Mouse (Mus musculus): ENCODE data around the gene Prss50. TPM values are rescaled to one million over a fixed set of nuclear protein-coding genes. Genes with fewer than 3 reads are reported as not detected.
A peak's percentile ranks its signal among the peaks of the same experiment; 100 is the strongest.
"Not testable (repeated sequence)": the region's sequence is repeated elsewhere in the genome, so short reads cannot be mapped to it uniquely, and the experiment has no call there.

Prss50 gene
- polyA plus RNA-seq (2012; rRNA removed), result 7.4 and 7.9 TPM in 2 replicates
- 14.9 and 19.3 TPM in 2 replicates for polyA plus RNA-seq (2014; fragmentation: Nextera tagmentation; extraction: Ambion mirVana)

GRCm38 (mm10) chr9:110857781-110858472, at the start of gene Prss50:
Gene Prss50, plus strand, starts transcription at chr9:110857967.
- Histone ChIP-seq H3K4me3 (ENCODE audit: insufficient read depth in 1 of 2, low read depth in 2 of 2, low read length in 2 of 2) (peak within 1 kb of the TSS; percentile 51 to 58), H3K36me3 (replicated peaks; ENCODE audit: control insufficient read depth, insufficient read depth, low read depth) (no peaks in the 10 kb centered on the region), H3K27ac (peak within 1 kb of the TSS; percentile 77), H3K27me3 (ENCODE audit: control insufficient read depth, insufficient read depth, low read length) (no peaks in the 10 kb centered on the region), H3K9me3 (ENCODE audit: control insufficient read depth, low read length) (no peaks in the 10 kb centered on the region), H3K9ac (replicated peaks) (peak within 1 kb of the TSS; percentile 58), H3K4me2 (ENCODE audit: low read depth) (peak within 1 kb of the TSS; percentile 80), H3K4me1 (replicated peaks; ENCODE audit: control insufficient read depth in 2 of 2, insufficient read depth in 2 of 2, low read length in 1 of 2) (peaks cover 7 to 28% of the 10 kb centered on the region in 2 experiments)
- ATAC-seq (ENCODE audit: insufficient read depth), result peak; percentile 17; the same call in 1 of the 2 replicates
- WGBS (ENCODE audit: insufficient replicate concordance), result 9% methylated on average over 42 of the region's 50 CpGs
- TF ChIP-seq CTCF (IDR thresholded peaks at IDR 0.05; ENCODE audit: low read depth), result peak; percentile 87
- no peak for TF ChIP-seq EP300 (IDR thresholded peaks at IDR 0.05; ENCODE audit: low read depth)
- DNase-seq (ENCODE audit: low read depth in 3 of 3, low spot score in 3 of 3), result no peak

GRCm38 (mm10) chr9:110810051-110810450, 47.7 kb upstream of the Prss50 start:
- 65% methylated on average over 4 of the region's 4 CpGs for WGBS (ENCODE audit: insufficient replicate concordance)
- no peak overlapping the region for H3K4me3 ChIP-seq (ENCODE audit: insufficient read depth in 1 of 2, low read depth in 2 of 2, low read length in 2 of 2)
- H3K4me2 ChIP-seq (ENCODE audit: low read depth), result no peak overlapping the region
- no peak overlapping the region for H3K27ac ChIP-seq
- no peaks in the 10 kb centered on the region for H3K27me3 ChIP-seq (ENCODE audit: control insufficient read depth, insufficient read depth, low read length)
- no peaks in the 10 kb centered on the region for H3K36me3 ChIP-seq (replicated peaks; ENCODE audit: control insufficient read depth, insufficient read depth, low read depth)
- H3K4me1 ChIP-seq (replicated peaks; ENCODE audit: control insufficient read depth in 2 of 2, insufficient read depth in 2 of 2, low read length in 1 of 2), result no peaks in the 10 kb centered on the region
- TF ChIP-seq EP300 (IDR thresholded peaks at IDR 0.05; ENCODE audit: low read depth), result no peak
- no peak for TF ChIP-seq CTCF (IDR thresholded peaks at IDR 0.05; ENCODE audit: low read depth)
- ATAC-seq (ENCODE audit: insufficient read depth) (no peak), DNase-seq (ENCODE audit: low read depth in 3 of 3, low spot score in 3 of 3) (no peak)
- no peaks in the 10 kb centered on the region for H3K9me3 ChIP-seq (ENCODE audit: control insufficient read depth, low read length)
- no peak overlapping the region for H3K9ac ChIP-seq (replicated peaks)

GRCm38 (mm10) chr9:110813789-110814188, 44.0 kb upstream of the Prss50 start, which contains the start of gene Prss44:
Gene Prss44, plus strand, starts transcription at chr9:110813994.
- H3K36me3 ChIP-seq (replicated peaks; ENCODE audit: control insufficient read depth, insufficient read depth, low read depth), result no peaks in the 10 kb centered on the region
- H3K4me3 ChIP-seq (ENCODE audit: insufficient read depth in 1 of 2, low read depth in 2 of 2, low read length in 2 of 2), result no peak within 1 kb of the TSS
- ATAC-seq (ENCODE audit: insufficient read depth) (no peak), DNase-seq (ENCODE audit: low read depth in 3 of 3, low spot score in 3 of 3) (no peak)
- no peaks in the 10 kb centered on the region for H3K4me1 ChIP-seq (replicated peaks; ENCODE audit: control insufficient read depth in 2 of 2, insufficient read depth in 2 of 2, low read length in 1 of 2)
- no peaks in the 10 kb centered on the region for H3K9me3 ChIP-seq (ENCODE audit: control insufficient read depth, low read length)
- no peaks in the 10 kb centered on the region for H3K27me3 ChIP-seq (ENCODE audit: control insufficient read depth, insufficient read depth, low read length)
- 43% methylated on average over 18 of the region's 18 CpGs for WGBS (ENCODE audit: insufficient replicate concordance)
- no peak within 1 kb of the TSS for H3K4me2 ChIP-seq (ENCODE audit: low read depth)
- TF ChIP-seq EP300 (IDR thresholded peaks at IDR 0.05; ENCODE audit: low read depth) (no peak), CTCF (IDR thresholded peaks at IDR 0.05; ENCODE audit: low read depth) (no peak)
- H3K9ac ChIP-seq (replicated peaks), result no peak within 1 kb of the TSS
- H3K27ac ChIP-seq, result no peak within 1 kb of the TSS

GRCm38 (mm10) chr9:110820546-110820945, 37.2 kb upstream of the Prss50 start:
- not testable (repeated sequence) for DNase-seq (ENCODE audit: low read depth in 3 of 3, low spot score in 3 of 3); H3K4me3 ChIP-seq (ENCODE audit: insufficient read depth in 1 of 2, low read depth in 2 of 2, low read length in 2 of 2); H3K4me2 ChIP-seq (ENCODE audit: low read depth); H3K9ac ChIP-seq (replicated peaks); H3K9me3 ChIP-seq (ENCODE audit: control insufficient read depth, low read length); H3K27me3 ChIP-seq (ENCODE audit: control insufficient read depth, insufficient read depth, low read length); H3K4me1 ChIP-seq (replicated peaks; ENCODE audit: control insufficient read depth in 2 of 2, insufficient read depth in 2 of 2, low read length in 1 of 2); ATAC-seq (ENCODE audit: insufficient read depth); H3K36me3 ChIP-seq (replicated peaks; ENCODE audit: control insufficient read depth, insufficient read depth, low read depth); H3K27ac ChIP-seq

- WGBS (ENCODE audit: insufficient replicate concordance), result 56% methylated on average over 7 of the region's 7 CpGs
These were observed 36.3 kb upstream of the Prss50 start for GRCm38 (mm10) chr9:110821436-110821835.

More at GRCm38 (mm10) chr9:110821436-110821835, 36.3 kb upstream of the Prss50 start:
- Histone ChIP-seq H3K27me3 (ENCODE audit: control insufficient read depth, insufficient read depth, low read length) (no peaks in the 10 kb centered on the region), H3K36me3 (replicated peaks; ENCODE audit: control insufficient read depth, insufficient read depth, low read depth) (no peaks in the 10 kb centered on the region), H3K4me2 (ENCODE audit: low read depth) (no peak overlapping the region), H3K4me1 (replicated peaks; ENCODE audit: control insufficient read depth in 2 of 2, insufficient read depth in 2 of 2, low read length in 1 of 2) (peaks cover 0 to 3% of the 10 kb centered on the region in 2 experiments; a peak in 1 of 4 replicates), H3K4me3 (ENCODE audit: insufficient read depth in 1 of 2, low read depth in 2 of 2, low read length in 2 of 2) (no peak overlapping the region), H3K9ac (replicated peaks) (no peak overlapping the region), H3K27ac (no peak overlapping the region), H3K9me3 (ENCODE audit: control insufficient read depth, low read length) (no peaks in the 10 kb centered on the region)
- no peak for ATAC-seq (ENCODE audit: insufficient read depth)
- TF ChIP-seq CTCF (IDR thresholded peaks at IDR 0.05; ENCODE audit: low read depth) (no peak), EP300 (IDR thresholded peaks at IDR 0.05; ENCODE audit: low read depth) (no peak)
- no peak for DNase-seq (ENCODE audit: low read depth in 3 of 3, low spot score in 3 of 3)
